In the genomic region with DNA sequence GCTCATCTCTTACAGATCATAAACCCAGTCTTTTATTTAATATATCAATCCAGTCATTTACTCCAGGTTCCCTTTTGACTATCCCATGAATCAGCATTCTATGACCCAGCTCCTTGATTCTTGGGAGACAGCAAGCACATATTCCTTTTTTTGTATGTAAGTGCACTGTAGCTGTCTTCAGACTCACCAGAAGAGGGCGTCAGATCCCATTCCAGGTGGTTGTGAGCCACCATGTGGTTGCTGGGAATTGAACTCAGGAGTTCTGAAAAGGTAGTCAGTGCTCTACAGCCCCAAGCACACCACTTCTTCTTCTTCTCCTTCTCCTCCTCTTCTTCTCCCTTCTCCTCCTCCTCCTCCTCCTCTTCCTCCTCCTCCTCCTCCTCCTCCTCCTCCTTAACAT, we compare ENCODE assay signal across 27 mouse cellular contexts. TPM values are rescaled to one million over a fixed set of nuclear protein-coding genes. Genes with fewer than 3 reads are reported as not detected.
DNase-seq lines count a peak whose midpoint lies in the region; ATAC-seq and TF ChIP-seq lines count a peak whose summit lies in the region.
"Had no signal": no experiment of that assay in that cellular context is flagged by ENCODE, and none has a peak within 500 bp of the region (broad histone marks: within the 10 kb centered on the region; RNA-seq: fewer than 3 reads in every experiment).

No protein-coding gene starts in this region.

- 0% methylated on average over 1 of the region's 1 CpGs for WGBS in liver, embryonic 14.5 days (ENCODE audit: insufficient replicate concordance)
- 0% methylated on average over 1 of the region's 1 CpGs for WGBS in liver, embryonic 11.5 days

- no peaks in the 10 kb centered on the region for H3K27me3 ChIP-seq in liver, embryonic 14.5 days (ENCODE audit: control insufficient read depth, insufficient read depth, low read length)
- H3K27me3 ChIP-seq in liver, embryonic 11.5 days (replicated peaks; ENCODE audit: control insufficient read depth, insufficient read depth, low read length), result no peaks in the 10 kb centered on the region
- H3K27me3 ChIP-seq: embryonic facial prominence, embryonic 12.5 days; heart, embryonic 12.5 days; hindbrain, embryonic 15.5 days; stomach, embryonic 15.5 days had no signal

- no peak for ATAC-seq in liver, embryonic 14.5 days (ENCODE audit: insufficient read depth)
- ATAC-seq in liver, embryonic 11.5 days (replicated peaks; ENCODE audit: low FRiP score), result no peak
- ATAC-seq: forebrain, embryonic 16.5 days had no signal

- no peak overlapping the region for H3K4me3 ChIP-seq in liver, embryonic 14.5 days (ENCODE audit: insufficient read depth in 1 of 2, low read depth in 2 of 2, low read length in 2 of 2)
- no peak overlapping the region for H3K4me3 ChIP-seq in liver, embryonic 11.5 days (ENCODE audit: low read depth, low read length)
- H3K4me3 ChIP-seq: embryonic facial prominence, embryonic 12.5 days; gastrocnemius, adult 2 months; heart, adult 2 months; heart, embryonic 12.5 days; hindbrain, embryonic 15.5 days; stomach, embryonic 15.5 days had no signal

- no peak for TF ChIP-seq EP300 in liver, embryonic 14.5 days (IDR thresholded peaks at IDR 0.05; ENCODE audit: low read depth)

- H3K36me3 ChIP-seq in liver, embryonic 14.5 days (replicated peaks; ENCODE audit: control insufficient read depth, insufficient read depth, low read depth), result no peaks in the 10 kb centered on the region
- H3K36me3 ChIP-seq in liver, embryonic 11.5 days (ENCODE audit: control insufficient read depth, insufficient read depth, low read length), result no peaks in the 10 kb centered on the region
- H3K36me3 ChIP-seq: embryonic facial prominence, embryonic 12.5 days; heart, embryonic 12.5 days; hindbrain, embryonic 15.5 days; stomach, embryonic 15.5 days had no signal

- TF ChIP-seq CTCF in liver, embryonic 14.5 days (IDR thresholded peaks at IDR 0.05; ENCODE audit: low read depth), result 0 out of 2 replicates have a peak, but pooled peaks have one; percentile 28

- H3K9me3 ChIP-seq in liver, embryonic 14.5 days (ENCODE audit: control insufficient read depth, low read length), result no peaks in the 10 kb centered on the region
- H3K9me3 ChIP-seq in liver, embryonic 11.5 days (ENCODE audit: control insufficient read depth, low read length), result no peaks in the 10 kb centered on the region
- H3K9me3 ChIP-seq: embryonic facial prominence, embryonic 12.5 days; heart, embryonic 12.5 days; hindbrain, embryonic 15.5 days; stomach, embryonic 15.5 days had no signal

- no peak overlapping the region for H3K4me2 ChIP-seq in liver, embryonic 14.5 days (ENCODE audit: low read depth)
- H3K4me2 ChIP-seq in liver, embryonic 11.5 days, result no peak overlapping the region
- H3K4me2 ChIP-seq: embryonic facial prominence, embryonic 12.5 days; heart, embryonic 12.5 days; hindbrain, embryonic 15.5 days; stomach, embryonic 15.5 days had no signal

- no peak overlapping the region for H3K9ac ChIP-seq in liver, embryonic 14.5 days (replicated peaks)
- H3K9ac ChIP-seq in liver, embryonic 11.5 days (ENCODE audit: low read depth, low read length), result no peak overlapping the region
- H3K9ac ChIP-seq: embryonic facial prominence, embryonic 12.5 days; heart, embryonic 12.5 days; hindbrain, embryonic 15.5 days; stomach, embryonic 15.5 days had no signal

- intact Hi-C loops in heart, postnatal 10 days (cut with DNase I), result no loop called here

- DNase-seq in heart, adult 11 months, result peak; percentile 76
- no peak for DNase-seq in heart, postnatal 10 days
- no peak for DNase-seq in liver, embryonic 14.5 days (ENCODE audit: low read depth in 3 of 3, low spot score in 3 of 3)
- no peak for DNase-seq in liver, embryonic 11.5 days (ENCODE audit: low spot score)
- DNase-seq in ES-CJ7 (ENCODE audit: low read depth, low spot score), result peak; percentile 62
- DNase-seq in ZHBTc4 (ENCODE audit: low read depth, low spot score), result peak; percentile 67
- DNase-seq in natural killer cell, adult 2 months (ENCODE audit: low spot score in 2 of 2), result no peak
- DNase-seq in kidney, adult 18-20 months, result no peak
- DNase-seq: adrenal gland, postnatal 14 days; cerebellum, adult 11 months; cerebellum, adult 9-11 months; embryo, embryonic 11 days; gastrocnemius, adult 2 months; gastrocnemius, postnatal 36 days; heart, adult 2 months; kidney, postnatal 36 days; liver; lung, adult 2 months; lung, postnatal 14 days; midbrain, embryonic 14.5 days; right cerebral cortex, postnatal 25 days; thymus, postnatal 14 days had no signal

- peaks cover 5 to 9% of the 10 kb centered on the region in 2 experiments for H3K4me1 ChIP-seq in liver, embryonic 14.5 days (replicated peaks; ENCODE audit: control insufficient read depth in 2 of 2, insufficient read depth in 2 of 2, low read length in 1 of 2)
- H3K4me1 ChIP-seq in liver, embryonic 11.5 days (replicated peaks; ENCODE audit: control insufficient read depth, insufficient read depth, low read length), result peaks cover 6% of the 10 kb centered on the region

- no peak overlapping the region for H3K27ac ChIP-seq in liver, embryonic 14.5 days
- H3K27ac ChIP-seq in liver, embryonic 11.5 days (ENCODE audit: low read depth, low read length), result no peak overlapping the region
- H3K27ac ChIP-seq: embryonic facial prominence, embryonic 12.5 days; gastrocnemius, adult 2 months; heart, adult 2 months; hindbrain, embryonic 15.5 days; stomach, embryonic 15.5 days had no signal

RNA-seq across cellular contexts. Expression of a gene that starts 3.9 kb away (rescaled TPM):
- total RNA-seq in heart, postnatal 10 days (2021), result 10 to 100 TPM; 23.5 to 24.8 TPM
- polyA plus RNA-seq in liver, embryonic 14.5 days (2012; rRNA removed), result 3.7 and 4.4 TPM in 2 replicates
- polyA plus RNA-seq in liver, embryonic 14.5 days (2014; fragmentation: Nextera tagmentation; extraction: Ambion mirVana), result 7.0 and 8.6 TPM in 2 replicates
- 17.8 and 19.5 TPM in 2 replicates for polyA plus RNA-seq in liver, embryonic 11.5 days (2014; fragmentation: Nextera tagmentation; extraction: Ambion mirVana)

RNA-seq across cellular contexts. Expression of a gene that starts 17.3 kb away (rescaled TPM):
- 1,000 to 10,000 TPM; 1,784 to 1,838 TPM for total RNA-seq in heart, postnatal 10 days (2021)
- polyA plus RNA-seq in liver, embryonic 14.5 days (2012; rRNA removed), result 181 and 298 TPM in 2 replicates
- polyA plus RNA-seq in liver, embryonic 14.5 days (2014; fragmentation: Nextera tagmentation; extraction: Ambion mirVana), result 426 and 440 TPM in 2 replicates
- polyA plus RNA-seq in liver, embryonic 11.5 days (2014; fragmentation: Nextera tagmentation; extraction: Ambion mirVana), result 483 and 529 TPM in 2 replicates

RNA-seq across cellular contexts. Expression of a gene that starts 17.5 kb away (rescaled TPM):
- total RNA-seq in heart, postnatal 10 days (2021), result 10 to 100 TPM; 33.2 to 39.7 TPM
- 13.4 and 14.5 TPM in 2 replicates for polyA plus RNA-seq in liver, embryonic 14.5 days (2012; rRNA removed)
- polyA plus RNA-seq in liver, embryonic 14.5 days (2014; fragmentation: Nextera tagmentation; extraction: Ambion mirVana), result 24.1 and 27.0 TPM in 2 replicates
- polyA plus RNA-seq in liver, embryonic 11.5 days (2014; fragmentation: Nextera tagmentation; extraction: Ambion mirVana), result 67.6 and 70.8 TPM in 2 replicates

RNA-seq across cellular contexts. Expression of a gene that starts 39.8 kb away (rescaled TPM):
- under 1 TPM; 0.60 to 0.94 TPM for total RNA-seq in heart, postnatal 10 days (2021)
- 4.0 and 4.1 TPM in 2 replicates for polyA plus RNA-seq in liver, embryonic 14.5 days (2012; rRNA removed)
- polyA plus RNA-seq in liver, embryonic 14.5 days (2014; fragmentation: Nextera tagmentation; extraction: Ambion mirVana), result 3.8 and 5.4 TPM in 2 replicates
- polyA plus RNA-seq in liver, embryonic 11.5 days (2014; fragmentation: Nextera tagmentation; extraction: Ambion mirVana), result 3.9 and 4.7 TPM in 2 replicates

Comparison
In these comparisons a context has a peak if more than half of its experiments do, and no peak if none do; other contexts are left out.
1. DNase-seq: peak in heart, adult 11 months (single experiment), ES-CJ7 (single experiment) and ZHBTc4 (single experiment); none in heart, postnatal 10 days (0 of 2), liver, embryonic 14.5 days (0 of 3), liver, embryonic 11.5 days (single experiment), natural killer cell, adult 2 months (0 of 2) and kidney, adult 18-20 months (single experiment).